Mouse (Mus musculus) heart, postnatal 36 days (tissue): ENCODE measurements at regions not wholly inside any gene's neighbourhood (a gene's known extent, or its start where the extent isn't known, plus 50 kb on each side); places are given as distances from the start of the nearest gene placed in this dataset.

Source experiments
- DNase-seq, 2 experiments: peaks; one replicate each; pipeline ENCODE4 v3.0.0; 2021 to 2022
- intact Hi-C: fragments of 180-260 bp; cut with DNase I; formaldehyde crosslinking; loops from one replicate; pipeline ENCODE4 v1.15.1; 2025

- no peak for DNase-seq
- intact Hi-C loops = no loop called here
These were observed 395.6 kb downstream of the Bcl11a start for GRCm38 (mm10) chr11:24473368-24474010.

- intact Hi-C loops = no loop called here
- DNase-seq = no peak
These were observed 425.0 kb downstream of the Bcl11a start for GRCm38 (mm10) chr11:24502722-24503424.

- intact Hi-C loops = no loop called here
- DNase-seq = no peak
These were observed 437.7 kb downstream of the Bcl11a start for GRCm38 (mm10) chr11:24515568-24515967.

GRCm38 (mm10) chr11:24535462-24535861, 457.6 kb downstream of the Bcl11a start:
- DNase-seq = no peak
- intact Hi-C loops = no loop called here

- DNase-seq = no peak
- intact Hi-C loops = no loop called here
These were observed 459.9 kb downstream of the Bcl11a start for GRCm38 (mm10) chr11:24537721-24538120.

GRCm38 (mm10) chr11:24569655-24570054, 491.8 kb downstream of the Bcl11a start:
- intact Hi-C loops = loop anchor here (5.0 kb wide), 1 partner anchor 77 kb away; no protein-coding TSS in a partner anchor

GRCm38 (mm10) chr11:24613529-24613928, 535.7 kb downstream of the Bcl11a start:
- intact Hi-C loops = no loop called here

More at GRCm38 (mm10) chr11:24569655-24570054, 491.8 kb downstream of the Bcl11a start:
- no peak for DNase-seq

GRCm38 (mm10) chr11:24615436-24615835, 537.6 kb downstream of the Bcl11a start:
- intact Hi-C loops = no loop called here
- no peak for DNase-seq

More at GRCm38 (mm10) chr11:24613529-24613928, 535.7 kb downstream of the Bcl11a start:
- DNase-seq = no peak

- intact Hi-C loops = no loop called here
- no peak for DNase-seq
These were observed 540.7 kb downstream of the Bcl11a start for GRCm38 (mm10) chr11:24618586-24618985.

- intact Hi-C loops = no loop called here
- no peak for DNase-seq
These were observed 541.2 kb downstream of the Bcl11a start for GRCm38 (mm10) chr11:24619021-24619420.

- no peak for DNase-seq
- intact Hi-C loops = no loop called here
These were observed 550.8 kb downstream of the Bcl11a start for GRCm38 (mm10) chr11:24628619-24629018.

GRCm38 (mm10) chr11:24629431-24629830, 551.6 kb downstream of the Bcl11a start:
- DNase-seq = peak in 1 of 2 experiments; percentile 16
- intact Hi-C loops = no loop called here

GRCm38 (mm10) chr11:24630403-24630900, 552.6 kb downstream of the Bcl11a start:
- intact Hi-C loops = no loop called here
- no peak for DNase-seq

- intact Hi-C loops = no loop called here
- no peak for DNase-seq
These were observed 553.8 kb downstream of the Bcl11a start for GRCm38 (mm10) chr11:24631651-24632050.

GRCm38 (mm10) chr11:24636716-24637115, 558.9 kb downstream of the Bcl11a start:
- DNase-seq = no peak
- intact Hi-C loops = no loop called here

- intact Hi-C loops = no loop called here
- DNase-seq = no peak
These were observed 565.7 kb downstream of the Bcl11a start for GRCm38 (mm10) chr11:24643439-24644109.

- DNase-seq = no peak
- intact Hi-C loops = no loop called here
These were observed 575.0 kb downstream of the Bcl11a start for GRCm38 (mm10) chr11:24652852-24653251.

- intact Hi-C loops = no loop called here
- DNase-seq = no peak
These were observed 586.2 kb downstream of the Bcl11a start for GRCm38 (mm10) chr11:24664082-24664481.

- intact Hi-C loops = no loop called here
- DNase-seq = no peak
These were observed 587.5 kb downstream of the Bcl11a start for GRCm38 (mm10) chr11:24665310-24665709.

GRCm38 (mm10) chr11:24671662-24672061, 593.8 kb downstream of the Bcl11a start:
- intact Hi-C loops = no loop called here
- no peak for DNase-seq
